Mouse (Mus musculus): ENCODE data around the gene Pam16. TPM values are rescaled to one million over a fixed set of nuclear protein-coding genes. Genes with fewer than 3 reads are reported as not detected.

Gene Pam16
- 17.8 TPM for polyA plus RNA-seq (2014; fragmentation: Illumina TruSeq; extraction: RNeasy Lipid Tissue Mini Kit (QIAGEN cat#74804); ENCODE audit: low read depth, low replicate concordance)

DNA sequence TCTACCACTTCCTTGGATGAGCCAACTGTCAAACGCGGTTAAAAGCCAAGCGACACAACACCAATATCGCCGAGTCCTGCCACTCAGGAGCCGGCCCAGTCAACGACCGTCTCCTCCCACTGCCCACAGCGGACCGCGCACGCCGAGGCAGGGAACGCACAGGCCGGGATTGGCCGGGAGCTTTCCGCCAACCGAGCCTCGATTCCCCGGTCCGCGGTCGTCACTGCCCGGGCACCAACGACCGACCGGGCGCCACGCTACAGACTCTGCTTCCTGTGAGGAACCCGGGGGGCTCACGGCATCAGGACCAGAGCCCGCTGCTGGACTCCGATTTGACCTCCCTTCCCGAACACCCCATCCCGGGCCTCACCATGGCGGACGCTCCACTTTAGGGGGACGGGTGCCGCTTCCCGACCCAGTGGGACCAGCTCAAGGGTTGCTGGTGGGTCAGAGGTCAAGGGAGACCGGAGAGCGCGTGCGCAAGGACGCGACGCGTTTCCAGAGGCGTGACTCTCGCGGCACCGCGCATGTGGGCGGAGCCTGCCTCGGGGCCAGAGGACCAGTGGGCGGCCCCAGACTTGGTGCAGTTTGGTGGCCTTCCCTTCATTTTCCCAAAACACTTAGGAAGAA is at the start of gene Pam16:
Gene Pam16 (minus strand): TSS at position 508 of the 630 bp plus-strand sequence.

DNA sequence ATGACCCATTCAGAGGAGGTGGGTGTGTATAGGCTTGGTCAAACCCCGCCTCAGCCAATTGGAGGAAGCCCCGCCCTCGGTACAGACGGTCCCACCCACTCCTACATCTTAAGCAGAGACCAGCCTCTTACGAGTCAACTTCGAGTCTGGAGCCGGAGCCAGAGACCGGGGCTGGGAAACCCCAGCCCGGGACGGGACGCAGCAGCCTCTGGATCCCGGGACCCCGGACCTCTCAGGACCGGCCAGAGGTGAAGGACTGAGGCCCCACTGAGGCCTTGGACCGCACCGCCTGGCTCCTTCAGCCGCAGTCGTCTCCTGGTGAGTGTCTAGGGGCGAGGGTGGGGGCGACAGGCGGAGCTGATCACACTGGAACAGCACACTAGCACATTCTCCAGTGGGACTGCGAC is 15.0 kb upstream of the Pam16 start, which contains the start of the genes Vasn and Dnaja3:
Gene Vasn (plus strand): TSS at position 111 of the 407 bp plus-strand sequence.
Gene Dnaja3 (plus strand): TSS at position 159 of the 407 bp plus-strand sequence.

DNA sequence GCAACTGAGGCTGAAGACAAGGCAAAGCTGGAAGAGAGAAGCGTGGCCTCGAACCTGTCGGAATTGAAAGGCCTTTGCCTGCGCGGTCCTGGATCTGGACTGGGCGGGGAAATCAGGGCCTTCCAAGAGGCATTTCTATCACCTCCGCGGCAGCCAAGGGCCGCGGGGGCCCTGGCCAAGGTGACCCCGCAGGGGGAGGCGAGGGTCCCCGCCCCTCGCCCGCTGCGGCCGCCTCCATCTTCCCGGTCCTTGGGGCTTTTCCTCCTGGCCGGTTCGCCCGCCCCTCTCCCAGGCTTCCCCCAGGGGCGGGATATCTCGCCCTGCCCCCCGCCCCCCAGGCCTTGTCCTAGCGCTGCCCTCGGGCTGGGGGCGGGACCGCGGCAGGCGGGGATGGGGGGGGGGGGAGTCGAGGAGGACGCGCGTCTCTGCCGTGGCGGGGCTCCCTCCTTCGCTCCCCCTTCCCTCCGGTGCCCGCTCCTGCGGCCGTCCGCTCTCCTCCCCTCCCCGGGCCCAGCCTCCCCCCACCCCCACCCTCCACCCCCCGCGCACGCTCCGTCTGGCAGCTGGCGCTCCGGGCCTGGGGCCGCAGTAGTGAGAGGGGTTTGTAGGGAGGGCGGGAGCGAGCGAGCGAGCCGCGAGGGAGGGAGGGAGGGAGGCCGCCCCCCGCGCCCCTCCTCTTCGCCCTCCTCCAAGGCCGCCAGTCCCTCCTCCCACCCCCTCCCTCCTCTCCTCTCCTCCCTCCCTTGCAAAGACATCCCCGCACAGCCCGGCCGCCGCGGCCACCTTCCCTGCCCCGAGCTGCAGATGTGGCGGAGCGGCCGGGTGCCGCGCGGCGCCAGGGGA is 30.6 kb downstream of the Pam16 start, which contains the start of gene Glis2:
Gene Glis2 (plus strand): TSS at position 743 of the 843 bp plus-strand sequence.

Other genes starting within 250 kb of the Pam16 start
- 8.0 TPM for gene Adcy9, start 204.5 kb downstream of the Pam16 start, polyA plus RNA-seq (2014; fragmentation: Illumina TruSeq; extraction: RNeasy Lipid Tissue Mini Kit (QIAGEN cat#74804); ENCODE audit: low read depth, low replicate concordance)
- 6.7 TPM for gene Srl, start 83.2 kb downstream of the Pam16 start, polyA plus RNA-seq (2014; fragmentation: Illumina TruSeq; extraction: RNeasy Lipid Tissue Mini Kit (QIAGEN cat#74804); ENCODE audit: low read depth, low replicate concordance)
- 0.93 TPM for gene Tfap4, start 65.1 kb downstream of the Pam16 start, polyA plus RNA-seq (2014; fragmentation: Illumina TruSeq; extraction: RNeasy Lipid Tissue Mini Kit (QIAGEN cat#74804); ENCODE audit: low read depth, low replicate concordance)
- gene Glis2, start 30.3 kb downstream of the Pam16 start, polyA plus RNA-seq (2014; fragmentation: Illumina TruSeq; extraction: RNeasy Lipid Tissue Mini Kit (QIAGEN cat#74804); ENCODE audit: low read depth, low replicate concordance) = 1.5 TPM
- gene Vasn, start 15.0 kb upstream of the Pam16 start, polyA plus RNA-seq (2014; fragmentation: Illumina TruSeq; extraction: RNeasy Lipid Tissue Mini Kit (QIAGEN cat#74804); ENCODE audit: low read depth, low replicate concordance) = 1.9 TPM
- 61.5 TPM for gene Dnaja3, start 15.0 kb upstream of the Pam16 start, polyA plus RNA-seq (2014; fragmentation: Illumina TruSeq; extraction: RNeasy Lipid Tissue Mini Kit (QIAGEN cat#74804); ENCODE audit: low read depth, low replicate concordance)
- gene Coro7, start 54.8 kb upstream of the Pam16 start, polyA plus RNA-seq (2014; fragmentation: Illumina TruSeq; extraction: RNeasy Lipid Tissue Mini Kit (QIAGEN cat#74804); ENCODE audit: low read depth, low replicate concordance) = 3.1 TPM
- not detected for gene Nmral1, start 94.4 kb upstream of the Pam16 start, polyA plus RNA-seq (2014; fragmentation: Illumina TruSeq; extraction: RNeasy Lipid Tissue Mini Kit (QIAGEN cat#74804); ENCODE audit: low read depth, low replicate concordance)
- gene Hmox2, start 101.4 kb upstream of the Pam16 start, polyA plus RNA-seq (2014; fragmentation: Illumina TruSeq; extraction: RNeasy Lipid Tissue Mini Kit (QIAGEN cat#74804); ENCODE audit: low read depth, low replicate concordance) = 66.9 TPM
- 80.7 TPM for gene Cdip1, start 165.3 kb upstream of the Pam16 start, polyA plus RNA-seq (2014; fragmentation: Illumina TruSeq; extraction: RNeasy Lipid Tissue Mini Kit (QIAGEN cat#74804); ENCODE audit: low read depth, low replicate concordance)
- gene 4930562C15Rik, start 210.4 kb upstream of the Pam16 start, polyA plus RNA-seq (2014; fragmentation: Illumina TruSeq; extraction: RNeasy Lipid Tissue Mini Kit (QIAGEN cat#74804); ENCODE audit: low read depth, low replicate concordance) = not detected

All from adrenal gland, adult 10 weeks (tissue).